Mouse (Mus musculus) liver, adult 2 months (tissue): ENCODE measurements around the gene Herc4. TPM values are rescaled to one million over a fixed set of nuclear protein-coding genes. Genes with fewer than 3 reads are reported as not detected.

Experiments used
- DNase-seq: peaks from one replicate; pipeline ENCODE4 v3.0.0-alpha.2; 2011; ENCODE audit warnings: low read depth, low spot score; ENCODE audit errors: extremely low read depth
- H3K27ac ChIP-seq: fragments of 200-500 bp; replicated peaks from 2 replicates; pipeline ENCODE4 v1.5.1; 2012; ENCODE audit warnings: low read depth, mild to moderate bottlenecking, control low read depth, inconsistent platforms, low read length; ENCODE audit not compliant: insufficient read depth
- H3K27me3 ChIP-seq: fragments of 200-500 bp; 2 replicates; pipeline ENCODE4 v1.6.1; 2012; ENCODE audit warnings: mild to moderate bottlenecking, moderate library complexity, low read length, inconsistent platforms; ENCODE audit not compliant: control insufficient read depth, insufficient read depth
- H3K36me3 ChIP-seq: fragments of 200-500 bp; 2 replicates; pipeline ENCODE4 v1.6.1; 2012; ENCODE audit warnings: low read length, inconsistent platforms; ENCODE audit not compliant: control insufficient read depth, insufficient read depth
- H3K4me1 ChIP-seq: fragments of 200-500 bp; 2 replicates; pipeline ENCODE4 v1.6.1; 2011; ENCODE audit warnings: low read length; ENCODE audit not compliant: control insufficient read depth, insufficient read depth
- H3K4me3 ChIP-seq: fragments of 200-500 bp; 2 replicates; pipeline ENCODE4 v1.5.1; 2011; ENCODE audit warnings: low read depth, mild to moderate bottlenecking, control low read depth, low read length, moderate library complexity; ENCODE audit not compliant: insufficient read depth
- H3K79me2 ChIP-seq: fragments of 200-500 bp; 2 replicates; pipeline ENCODE4 v1.6.1; 2012; ENCODE audit warnings: inconsistent platforms, mild to moderate bottlenecking, low read length, moderate library complexity; ENCODE audit not compliant: control insufficient read depth, insufficient read depth
- H3K9ac ChIP-seq: fragments of 200-500 bp; 2 replicates; pipeline ENCODE4 v1.6.1; 2012; ENCODE audit warnings: low read depth, mild to moderate bottlenecking, control low read depth, inconsistent platforms, low read length
- CTCF ChIP-seq: fragments of 200-500 bp; IDR thresholded peaks from 2 replicates; pipeline ENCODE4 v1.5.1; 2011; ENCODE audit warnings: low read depth, low read length, control low read depth
- POLR2A ChIP-seq: fragments of 200-500 bp; IDR thresholded peaks from 2 replicates; pipeline ENCODE4 v1.6.1; 2011; ENCODE audit warnings: low read length, control low read depth; ENCODE audit not compliant: insufficient read depth; ENCODE audit errors: extremely low read depth
- WGBS: fragments of 180-500 bp; shearing (Covaris S2); methylation state at CpG from one replicate; pipeline ENCODE4 v1.1.7; 2018; 5-methylcytosine and 5-hydroxymethylcytosine counted together
- polyA plus RNA-seq: library from polyadenylated mRNA; depleted of rRNA; stranded (reverse); fragments of >200 nt; gene quantifications from 2 replicates; pipeline ENCODE4 v1.2.3, GENCODE M21; 2012
- total RNA-seq: library from RNA; depleted of rRNA; stranded (reverse); fragments of >200 nt; gene quantifications from 2 replicates; pipeline ENCODE4 v1.2.3, GENCODE M21; 2014

Herc4 gene
- total and polyA plus RNA-seq, 2 experiments: 9.0 to 62.2 TPM

DNA sequence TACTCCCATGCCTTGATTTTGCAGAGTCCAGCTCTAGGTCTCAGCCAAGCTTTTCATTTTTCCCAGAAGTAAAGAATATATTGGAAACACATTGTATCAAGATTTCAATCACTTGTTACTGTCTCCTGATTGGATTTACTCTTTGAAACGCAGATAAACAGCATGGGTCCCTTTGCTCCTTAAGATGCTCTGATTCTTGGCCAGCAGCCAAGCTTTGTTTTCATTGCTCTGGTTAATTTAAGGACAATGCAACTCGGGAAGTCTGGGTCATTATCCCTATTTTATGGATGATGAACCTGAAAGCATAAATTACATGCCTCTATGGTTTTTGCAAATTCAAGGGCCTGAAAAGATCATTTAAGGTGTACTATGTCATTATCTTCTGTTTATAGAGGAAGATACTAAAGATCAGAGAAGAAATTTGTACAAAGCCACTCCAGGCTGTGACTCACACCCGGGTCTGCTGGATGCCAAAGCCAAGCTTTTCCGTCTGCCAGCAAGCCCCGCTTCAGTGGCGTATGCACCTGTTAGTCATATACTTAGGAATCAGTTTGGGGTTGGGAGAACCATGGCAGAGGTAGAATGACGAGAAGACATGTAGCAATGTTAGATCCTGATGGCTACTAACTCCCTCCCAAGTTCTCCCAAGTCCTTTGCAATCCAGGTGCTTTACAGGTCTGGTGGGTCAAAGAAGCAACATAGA lies 22.4 kb upstream of the Herc4 start:
- no peak for TF ChIP-seq CTCF
- Histone ChIP-seq H3K79me2 (no peaks in the 10 kb centered on the region), H3K27ac (no peak overlapping the region), H3K27me3 (no peaks in the 10 kb centered on the region), H3K9ac (no peak overlapping the region), H3K4me1 (no peaks in the 10 kb centered on the region), H3K4me3 (no peak overlapping the region), H3K36me3 (no peaks in the 10 kb centered on the region)
- no peak for DNase-seq
- WGBS: 77% methylated on average over 7 of the region's 7 CpGs

DNA sequence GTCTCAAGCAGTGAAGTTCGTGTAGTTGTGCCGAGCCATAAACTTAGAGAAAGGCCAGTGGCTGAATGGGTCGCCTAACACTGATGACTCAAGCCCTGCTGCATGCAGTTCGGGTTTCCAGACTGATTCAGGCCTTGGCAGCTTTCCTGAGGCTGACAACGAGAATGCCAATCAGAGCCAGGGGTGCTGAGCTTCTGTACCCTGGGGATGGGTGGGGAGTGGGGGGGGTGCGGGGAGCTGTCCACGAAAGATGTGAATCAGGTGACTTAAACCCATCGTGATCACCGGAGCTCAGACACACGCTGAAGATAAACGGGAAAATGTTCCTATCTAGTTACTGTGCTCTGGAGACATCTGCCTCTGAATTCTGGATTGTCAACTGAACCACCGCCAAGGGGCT lies 19.3 kb upstream of the Herc4 start:
- TF ChIP-seq POLR2A (no peak), CTCF (no peak)
- Histone ChIP-seq H3K79me2 (no peaks in the 10 kb centered on the region), H3K4me3 (no peak overlapping the region), H3K27ac (no peak overlapping the region), H3K4me1 (no peaks in the 10 kb centered on the region), H3K9ac (no peak overlapping the region), H3K27me3 (no peaks in the 10 kb centered on the region), H3K36me3 (no peaks in the 10 kb centered on the region)
- 80% methylated on average over 12 of the region's 12 CpGs for WGBS
- DNase-seq: no peak

DNA sequence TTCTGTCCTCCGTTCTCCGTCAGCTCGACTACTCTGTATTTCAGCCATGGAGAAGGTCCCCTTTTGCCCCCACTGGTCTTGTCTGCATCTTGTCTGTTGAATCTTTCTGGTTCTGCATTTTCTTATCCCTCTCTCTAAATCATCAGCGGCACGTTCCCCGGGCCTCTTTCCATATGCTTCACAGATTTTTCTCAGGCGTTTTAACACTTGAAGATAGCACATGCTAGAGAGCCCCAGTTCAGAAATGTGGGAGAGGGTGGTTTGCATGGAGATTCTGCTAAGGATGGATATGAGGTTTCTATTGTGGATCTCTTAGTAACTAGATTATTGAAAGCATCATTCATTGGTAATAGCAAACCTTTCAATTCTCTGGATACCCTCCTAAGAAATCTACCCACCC lies 13.3 kb upstream of the Herc4 start:
- Histone ChIP-seq H3K36me3 (no peaks in the 10 kb centered on the region), H3K27me3 (no peaks in the 10 kb centered on the region), H3K4me3 (no peak overlapping the region), H3K4me1 (no peaks in the 10 kb centered on the region), H3K79me2 (no peaks in the 10 kb centered on the region), H3K27ac (no peak overlapping the region), H3K9ac (no peak overlapping the region)
- TF ChIP-seq CTCF (no peak), POLR2A (no peak)
- no peak for DNase-seq
- 88% methylated on average over 7 of the region's 7 CpGs for WGBS

DNA sequence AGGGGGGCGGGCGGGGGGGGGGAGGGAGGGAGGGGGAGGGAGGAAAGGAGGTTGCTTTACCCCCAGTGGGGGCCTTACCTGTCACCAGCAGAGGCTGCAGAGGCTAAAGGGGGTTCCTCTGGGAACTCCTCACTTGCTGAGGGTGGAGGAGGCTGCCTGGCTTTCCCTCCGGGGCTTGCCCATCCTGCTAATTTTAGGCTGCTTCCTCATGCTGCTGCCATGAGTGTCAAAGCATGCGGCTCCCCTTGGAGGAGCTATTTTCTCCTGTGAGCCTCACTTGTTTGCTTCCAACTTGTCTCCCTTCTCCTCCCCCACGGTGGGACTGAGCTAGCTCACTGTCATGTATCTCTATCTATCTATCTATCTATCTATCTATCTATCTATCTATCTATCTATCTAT lies 12.8 kb upstream of the Herc4 start:
- no peaks in the 10 kb centered on the region for H3K36me3 ChIP-seq
- H3K4me3 ChIP-seq: no peak overlapping the region
- no peaks in the 10 kb centered on the region for H3K79me2 ChIP-seq
- H3K27ac ChIP-seq: no peak overlapping the region
- 53% methylated on average over 5 of the region's 5 CpGs for WGBS
- no peak for TF ChIP-seq CTCF
- TF ChIP-seq POLR2A: no peak
- H3K9ac ChIP-seq: no peak overlapping the region
- H3K4me1 ChIP-seq: no peaks in the 10 kb centered on the region
- no peak for DNase-seq
- no peaks in the 10 kb centered on the region for H3K27me3 ChIP-seq

DNA sequence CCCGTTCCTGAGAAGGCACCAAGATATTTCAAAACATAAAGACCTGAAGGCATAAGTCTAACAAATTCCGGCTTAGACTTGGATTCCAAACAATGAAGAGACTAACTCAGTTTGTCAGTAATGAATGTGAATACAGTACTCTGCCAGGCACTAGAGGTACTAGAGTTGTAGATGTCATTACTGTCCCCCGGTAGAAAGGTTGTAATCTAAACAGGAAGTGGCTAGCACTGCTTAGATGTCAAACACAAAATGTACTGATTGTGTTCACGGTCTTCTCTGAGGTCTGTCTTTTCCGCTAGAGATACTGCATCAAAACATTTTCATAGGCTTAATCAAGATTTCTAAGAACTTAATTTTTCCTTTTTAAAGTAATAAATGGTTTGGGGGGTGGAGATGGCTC lies 12.0 kb upstream of the Herc4 start:
- Histone ChIP-seq H3K9ac (no peak overlapping the region), H3K4me1 (no peaks in the 10 kb centered on the region), H3K27ac (no peak overlapping the region), H3K4me3 (no peak overlapping the region), H3K79me2 (no peaks in the 10 kb centered on the region), H3K36me3 (no peaks in the 10 kb centered on the region), H3K27me3 (no peaks in the 10 kb centered on the region)
- TF ChIP-seq POLR2A: no peak
- no peak for TF ChIP-seq CTCF
- no peak for DNase-seq
- WGBS: 67% methylated on average over 5 of the region's 5 CpGs

DNA sequence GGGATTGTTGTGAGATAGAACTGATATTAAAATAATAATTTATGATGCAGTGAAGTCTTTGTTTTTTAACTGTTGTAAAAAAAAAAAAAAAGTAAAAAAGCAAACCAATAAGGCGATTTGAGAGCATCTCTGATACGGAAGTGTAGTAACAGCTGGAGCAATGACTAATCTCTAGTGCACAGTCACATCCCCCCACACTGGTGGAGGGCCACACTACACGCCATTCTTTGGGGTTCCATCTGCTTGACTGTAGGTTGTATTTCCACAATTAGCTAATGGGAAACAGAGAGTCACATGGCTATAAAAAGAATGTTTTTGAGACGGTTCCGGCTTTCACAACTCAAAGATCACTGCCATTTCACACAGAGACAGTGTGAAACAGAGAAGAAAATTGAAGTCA lies 9.5 kb upstream of the Herc4 start:
- Histone ChIP-seq H3K4me3 (no peak overlapping the region), H3K27me3 (no peaks in the 10 kb centered on the region), H3K79me2 (no peaks in the 10 kb centered on the region), H3K4me1 (no peaks in the 10 kb centered on the region), H3K9ac (no peak overlapping the region), H3K36me3 (no peaks in the 10 kb centered on the region), H3K27ac (no peak overlapping the region)
- no peak for DNase-seq
- TF ChIP-seq CTCF: no peak
- TF ChIP-seq POLR2A: no peak
- 92% methylated on average over 5 of the region's 5 CpGs for WGBS
